Mouse (Mus musculus): Measurements from ENCODE around the gene Ly86. TPM values are rescaled to one million over a fixed set of nuclear protein-coding genes. Genes with fewer than 3 reads are reported as not detected.

The Ly86 gene
- polyA plus RNA-seq, 2 experiments: 7.0 to 14.1 TPM

DNA sequence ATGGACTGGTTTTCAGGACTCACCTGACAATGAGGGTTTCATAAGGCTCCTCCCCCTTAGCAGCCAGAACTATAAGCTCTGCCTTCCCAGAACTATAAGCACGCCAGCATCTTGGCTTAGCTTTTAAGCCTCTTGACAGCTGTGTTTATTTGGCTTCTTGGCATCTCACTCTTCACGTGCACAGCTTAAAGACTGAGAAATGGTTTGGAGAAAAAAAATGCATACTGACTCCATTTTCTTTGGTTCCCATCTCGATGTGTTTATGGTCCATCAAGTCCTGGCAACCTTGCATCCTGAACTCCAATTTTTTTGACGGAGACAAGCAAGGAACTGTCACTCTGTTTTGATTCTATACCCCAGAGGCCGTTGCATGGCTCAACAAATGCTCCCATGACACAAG is 35.7 kb upstream of the Ly86 start:
- Histone ChIP-seq H3K36me3 (replicated peaks; ENCODE audit: control insufficient read depth, insufficient read depth, low read depth) (no peaks in the 10 kb centered on the region), H3K9me3 (ENCODE audit: control insufficient read depth, low read length) (no peaks in the 10 kb centered on the region), H3K4me2 (ENCODE audit: low read depth) (no peak overlapping the region), H3K27me3 (ENCODE audit: control insufficient read depth, insufficient read depth, low read length) (no peaks in the 10 kb centered on the region), H3K4me1 (replicated peaks; ENCODE audit: control insufficient read depth in 2 of 2, insufficient read depth in 2 of 2, low read length in 1 of 2) (no peaks in the 10 kb centered on the region), H3K4me3 (ENCODE audit: insufficient read depth in 1 of 2, low read depth in 2 of 2, low read length in 2 of 2) (no peak overlapping the region), H3K9ac (replicated peaks) (no peak overlapping the region), H3K27ac (no peak overlapping the region)
- TF ChIP-seq CTCF (IDR thresholded peaks at IDR 0.05; ENCODE audit: low read depth): no peak
- TF ChIP-seq EP300 (IDR thresholded peaks at IDR 0.05; ENCODE audit: low read depth): no peak
- ATAC-seq (ENCODE audit: insufficient read depth) (no peak), DNase-seq (ENCODE audit: low read depth in 3 of 3, low spot score in 3 of 3) (no peak)
- 51% methylated on average over 5 of the region's 5 CpGs for whole genome bisulfite sequencing (ENCODE audit: insufficient replicate concordance)

DNA sequence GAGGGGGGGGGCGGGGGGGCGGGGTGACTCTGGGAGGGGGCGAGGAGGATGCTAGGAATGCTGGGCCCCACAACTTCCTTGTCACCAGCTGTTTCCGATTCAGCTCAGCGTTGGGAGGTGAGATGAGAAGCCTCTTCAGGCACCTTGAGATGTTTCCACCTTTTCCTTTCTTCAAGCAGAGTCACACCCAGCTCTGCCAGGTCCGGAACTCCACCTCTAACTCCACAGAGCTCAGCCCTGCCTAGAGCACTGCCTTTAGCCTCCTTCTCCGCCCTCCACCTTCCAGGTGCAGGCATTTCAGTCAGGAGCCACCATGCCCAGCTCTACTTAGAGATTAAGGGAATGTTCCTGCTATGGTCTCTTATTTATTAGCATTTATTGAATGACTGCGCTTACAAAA is 34.7 kb upstream of the Ly86 start:
- WGBS (ENCODE audit: insufficient replicate concordance): 18% methylated on average over 8 of the region's 8 CpGs
- no peak for DNase-seq (ENCODE audit: low read depth in 3 of 3, low spot score in 3 of 3)
- TF ChIP-seq EP300 (IDR thresholded peaks at IDR 0.05; ENCODE audit: low read depth) (no peak), CTCF (IDR thresholded peaks at IDR 0.05; ENCODE audit: low read depth) (no peak)
- no peaks in the 10 kb centered on the region for H3K27me3 ChIP-seq (ENCODE audit: control insufficient read depth, insufficient read depth, low read length)
- no peak overlapping the region for H3K4me3 ChIP-seq (ENCODE audit: insufficient read depth in 1 of 2, low read depth in 2 of 2, low read length in 2 of 2)
- H3K9me3 ChIP-seq (ENCODE audit: control insufficient read depth, low read length): no peaks in the 10 kb centered on the region
- no peak overlapping the region for H3K4me2 ChIP-seq (ENCODE audit: low read depth)
- H3K27ac ChIP-seq: no peak overlapping the region
- H3K9ac ChIP-seq (replicated peaks): no peak overlapping the region
- no peak for ATAC-seq (ENCODE audit: insufficient read depth)
- no peaks in the 10 kb centered on the region for H3K36me3 ChIP-seq (replicated peaks; ENCODE audit: control insufficient read depth, insufficient read depth, low read depth)
- H3K4me1 ChIP-seq (replicated peaks; ENCODE audit: control insufficient read depth in 2 of 2, insufficient read depth in 2 of 2, low read length in 1 of 2): no peaks in the 10 kb centered on the region

DNA sequence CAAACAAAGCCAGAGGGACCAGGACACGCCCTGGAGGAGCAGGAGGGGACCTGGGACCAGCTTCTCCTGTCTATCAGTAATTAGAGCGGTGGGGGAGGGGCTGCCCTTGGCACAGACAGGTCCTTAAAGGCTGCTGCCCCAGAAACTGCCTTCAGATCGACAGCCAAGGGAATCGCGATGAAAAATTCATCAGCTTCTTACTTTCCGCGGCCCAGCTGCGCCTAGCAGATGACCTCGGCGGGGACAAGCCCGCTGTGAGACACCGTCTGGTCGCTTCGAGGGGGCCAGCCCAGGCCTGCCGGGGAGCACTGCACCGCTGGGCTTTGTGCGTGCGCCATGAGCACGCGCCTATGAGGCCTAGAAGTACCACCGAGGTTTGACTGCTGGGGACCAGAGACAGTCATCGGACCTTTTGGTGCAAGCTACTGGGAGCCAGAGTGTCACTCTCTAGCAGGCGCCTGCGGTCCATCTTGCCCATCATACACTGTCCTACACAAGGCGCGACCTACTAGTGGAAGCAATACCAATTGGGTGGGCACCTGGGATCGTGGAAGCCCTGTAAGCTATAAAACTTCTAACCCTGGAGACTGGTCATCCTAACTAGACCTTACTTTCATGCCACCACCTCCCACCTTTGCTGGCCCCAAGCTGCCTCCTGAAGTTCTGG is 33.3 kb upstream of the Ly86 start:
- Histone ChIP-seq H3K4me1 (replicated peaks; ENCODE audit: control insufficient read depth in 2 of 2, insufficient read depth in 2 of 2, low read length in 1 of 2) (no peaks in the 10 kb centered on the region), H3K9me3 (ENCODE audit: control insufficient read depth, low read length) (no peaks in the 10 kb centered on the region), H3K4me2 (ENCODE audit: low read depth) (peak overlapping the region; percentile 57), H3K27me3 (ENCODE audit: control insufficient read depth, insufficient read depth, low read length) (no peaks in the 10 kb centered on the region), H3K27ac (no peak overlapping the region), H3K4me3 (ENCODE audit: insufficient read depth in 1 of 2, low read depth in 2 of 2, low read length in 2 of 2) (no peak overlapping the region), H3K36me3 (replicated peaks; ENCODE audit: control insufficient read depth, insufficient read depth, low read depth) (no peaks in the 10 kb centered on the region), H3K9ac (replicated peaks) (no peak overlapping the region)
- no peak for ATAC-seq (ENCODE audit: insufficient read depth)
- TF ChIP-seq CTCF (IDR thresholded peaks at IDR 0.05; ENCODE audit: low read depth) (no peak), EP300 (IDR thresholded peaks at IDR 0.05; ENCODE audit: low read depth) (no peak)
- no peak for DNase-seq (ENCODE audit: low read depth in 3 of 3, low spot score in 3 of 3)
- WGBS (ENCODE audit: insufficient replicate concordance): 31% methylated on average over 27 of the region's 27 CpGs

DNA sequence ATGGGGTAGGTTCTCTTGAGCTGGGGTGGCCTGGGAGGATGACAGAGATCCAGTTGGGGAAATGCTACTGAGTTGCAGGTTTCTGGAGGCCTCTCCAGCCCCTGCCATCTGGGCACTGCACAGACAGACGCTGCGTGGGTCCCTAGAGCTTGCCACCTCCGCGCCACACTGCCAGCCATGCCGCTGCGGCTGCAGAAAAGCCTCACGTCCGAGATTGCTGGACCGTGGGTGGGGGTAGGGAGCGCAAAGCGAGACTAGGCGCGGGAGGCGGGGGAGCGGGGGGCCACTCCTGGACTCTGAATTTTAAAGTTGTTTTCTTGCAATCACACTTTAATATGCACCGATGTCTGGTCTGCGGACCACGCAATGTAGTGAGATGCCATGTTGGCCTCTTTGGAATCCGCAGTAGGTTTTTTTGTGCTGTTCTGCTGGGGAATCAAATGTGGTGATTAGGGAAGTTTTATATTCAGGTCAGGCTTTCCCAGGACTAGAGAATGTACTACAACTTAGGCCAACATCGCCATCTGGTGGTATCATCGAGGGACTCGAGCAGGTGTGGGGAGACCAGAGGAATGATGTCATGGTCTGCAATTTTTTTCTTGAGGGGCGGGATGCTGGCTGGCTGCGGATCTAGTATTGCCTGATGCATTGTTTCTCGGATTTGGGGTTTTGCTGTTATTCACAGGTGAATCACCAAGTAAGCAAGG is 32.6 kb upstream of the Ly86 start:
- Histone ChIP-seq H3K9me3 (ENCODE audit: control insufficient read depth, low read length) (no peaks in the 10 kb centered on the region), H3K27ac (no peak overlapping the region), H3K4me3 (ENCODE audit: insufficient read depth in 1 of 2, low read depth in 2 of 2, low read length in 2 of 2) (0 out of 4 replicates have a peak overlapping the region, but pooled peaks of 1 of the 2 experiments have one; percentile 24), H3K4me1 (replicated peaks; ENCODE audit: control insufficient read depth in 2 of 2, insufficient read depth in 2 of 2, low read length in 1 of 2) (no peaks in the 10 kb centered on the region), H3K27me3 (ENCODE audit: control insufficient read depth, insufficient read depth, low read length) (no peaks in the 10 kb centered on the region), H3K9ac (replicated peaks) (no peak overlapping the region), H3K4me2 (ENCODE audit: low read depth) (peak overlapping the region; percentile 57), H3K36me3 (replicated peaks; ENCODE audit: control insufficient read depth, insufficient read depth, low read depth) (no peaks in the 10 kb centered on the region)
- ATAC-seq (ENCODE audit: insufficient read depth): no peak
- WGBS (ENCODE audit: insufficient replicate concordance): 2% methylated on average over 25 of the region's 25 CpGs
- DNase-seq (ENCODE audit: low read depth in 3 of 3, low spot score in 3 of 3): peak; percentile 39 to 47 (median 44)
- TF ChIP-seq CTCF (IDR thresholded peaks at IDR 0.05; ENCODE audit: low read depth) (peak; percentile 73), EP300 (IDR thresholded peaks at IDR 0.05; ENCODE audit: low read depth) (no peak)

DNA sequence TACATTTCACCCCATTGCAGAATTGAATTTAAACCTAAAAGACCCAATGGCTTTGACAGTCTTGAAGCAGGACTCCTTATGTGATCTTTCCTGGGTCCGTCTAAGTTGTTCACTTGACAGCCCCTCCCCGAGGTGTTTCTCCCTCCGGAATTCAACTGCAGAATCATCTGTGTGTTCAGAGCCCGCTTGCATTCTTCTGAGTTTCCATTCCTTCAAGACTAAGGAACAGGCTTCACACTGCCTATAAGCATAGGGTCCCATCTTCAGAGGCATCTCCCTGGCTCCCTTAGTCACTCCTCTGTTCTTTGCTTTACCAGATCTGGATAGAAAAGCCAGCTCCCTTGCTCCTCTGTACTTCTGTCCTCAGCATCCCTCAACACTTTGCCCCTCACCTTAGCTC is 32.1 kb upstream of the Ly86 start:
- Histone ChIP-seq H3K9me3 (ENCODE audit: control insufficient read depth, low read length) (no peaks in the 10 kb centered on the region), H3K36me3 (replicated peaks; ENCODE audit: control insufficient read depth, insufficient read depth, low read depth) (no peaks in the 10 kb centered on the region), H3K9ac (replicated peaks) (no peak overlapping the region), H3K4me1 (replicated peaks; ENCODE audit: control insufficient read depth in 2 of 2, insufficient read depth in 2 of 2, low read length in 1 of 2) (no peaks in the 10 kb centered on the region), H3K27ac (no peak overlapping the region), H3K4me2 (ENCODE audit: low read depth) (no peak overlapping the region), H3K4me3 (ENCODE audit: insufficient read depth in 1 of 2, low read depth in 2 of 2, low read length in 2 of 2) (no peak overlapping the region), H3K27me3 (ENCODE audit: control insufficient read depth, insufficient read depth, low read length) (no peaks in the 10 kb centered on the region)
- TF ChIP-seq CTCF (IDR thresholded peaks at IDR 0.05; ENCODE audit: low read depth) (no peak), EP300 (IDR thresholded peaks at IDR 0.05; ENCODE audit: low read depth) (no peak)
- ATAC-seq (ENCODE audit: insufficient read depth) (no peak), DNase-seq (ENCODE audit: low read depth in 3 of 3, low spot score in 3 of 3) (no peak)
- 21% methylated on average over 4 of the region's 4 CpGs for WGBS (ENCODE audit: insufficient replicate concordance)
